Mouse (Mus musculus): ENCODE results near the gene Riiad1. TPM values are rescaled to one million over a fixed set of nuclear protein-coding genes. Genes with fewer than 3 reads are reported as not detected.
A peak's percentile ranks its signal among the peaks of the same experiment; 100 is the strongest.

Riiad1 gene
- polyA plus RNA-seq, 1 experiment from 2014 or later = not detected

GRCm38 (mm10) chr3:94477981-94478422 lies 2.1 kb downstream of the Riiad1 start, which contains the start of gene Celf3:
TSS of gene Celf3 (plus strand) at chr3:94478295.
- TF ChIP-seq EP300 (IDR thresholded peaks at IDR 0.05; ENCODE audit: low read depth) (no peak), CTCF (IDR thresholded peaks at IDR 0.05; ENCODE audit: low read depth) (no peak)
- WGBS (ENCODE audit: insufficient replicate concordance) = 3% methylated on average over 13 of the region's 14 CpGs
- no peak for DNase-seq

GRCm38 (mm10) chr3:94477444-94477843 lies 2.7 kb downstream of the Riiad1 start:
- TF ChIP-seq EP300 (IDR thresholded peaks at IDR 0.05; ENCODE audit: low read depth) = no peak
- TF ChIP-seq CTCF (IDR thresholded peaks at IDR 0.05; ENCODE audit: low read depth) = no peak
- no peak for ATAC-seq
- WGBS (ENCODE audit: insufficient replicate concordance) = 65% methylated on average over 4 of the region's 4 CpGs
- no peak for DNase-seq
- H3K27me3 ChIP-seq (ENCODE audit: insufficient read depth, low read length) = peaks cover 24% of the 10 kb centered on the region
- no peak overlapping the region for H3K4me2 ChIP-seq (ENCODE audit: low read depth, low read length)
- no peak overlapping the region for H3K9ac ChIP-seq (replicated peaks)
- no peak overlapping the region for H3K27ac ChIP-seq (ENCODE audit: low read depth)
- no peaks in the 10 kb centered on the region for H3K36me3 ChIP-seq (replicated peaks; ENCODE audit: insufficient read depth, low read length)
- H3K4me1 ChIP-seq (ENCODE audit: insufficient read depth) = no peaks in the 10 kb centered on the region
- H3K9me3 ChIP-seq (ENCODE audit: low read length) = no peaks in the 10 kb centered on the region
- H3K4me3 ChIP-seq (ENCODE audit: low read depth, low read length) = no peak overlapping the region

More at GRCm38 (mm10) chr3:94477981-94478422, 2.1 kb downstream of the Riiad1 start, which contains the start of gene Celf3:
- H3K4me2 ChIP-seq (ENCODE audit: low read depth, low read length) = no peak within 1 kb of the TSS
- H3K4me1 ChIP-seq (ENCODE audit: insufficient read depth) = no peaks in the 10 kb centered on the region
- peaks cover 24% of the 10 kb centered on the region for H3K27me3 ChIP-seq (ENCODE audit: insufficient read depth, low read length)
- no peak within 1 kb of the TSS for H3K4me3 ChIP-seq (ENCODE audit: low read depth, low read length)
- H3K9ac ChIP-seq (replicated peaks) = no peak within 1 kb of the TSS
- H3K36me3 ChIP-seq (replicated peaks; ENCODE audit: insufficient read depth, low read length) = no peaks in the 10 kb centered on the region
- H3K27ac ChIP-seq (ENCODE audit: low read depth) = no peak within 1 kb of the TSS
- peak; percentile 67 for ATAC-seq
- no peaks in the 10 kb centered on the region for H3K9me3 ChIP-seq (ENCODE audit: low read length)

- ATAC-seq = no peak
- H3K27me3 ChIP-seq (ENCODE audit: insufficient read depth, low read length) = peaks cover 24% of the 10 kb centered on the region
Observed at GRCm38 (mm10) chr3:94476301-94477035, 3.7 kb downstream of the Riiad1 start.

GRCm38 (mm10) chr3:94473567-94474232 lies 6.4 kb downstream of the Riiad1 start:
- no peak overlapping the region for H3K27ac ChIP-seq (ENCODE audit: low read depth)
- no peak overlapping the region for H3K4me3 ChIP-seq (ENCODE audit: low read depth, low read length)
- peaks cover 3% of the 10 kb centered on the region; the same call in 1 of the 2 replicates for H3K27me3 ChIP-seq (ENCODE audit: insufficient read depth, low read length)
- H3K9ac ChIP-seq (replicated peaks) = no peak overlapping the region
- DNase-seq (no peak), ATAC-seq (no peak)
- no peaks in the 10 kb centered on the region for H3K9me3 ChIP-seq (ENCODE audit: low read length)
- no peaks in the 10 kb centered on the region for H3K36me3 ChIP-seq (replicated peaks; ENCODE audit: insufficient read depth, low read length)
- 47% methylated on average over 5 of the region's 5 CpGs for WGBS (ENCODE audit: insufficient replicate concordance)
- TF ChIP-seq EP300 (IDR thresholded peaks at IDR 0.05; ENCODE audit: low read depth) = no peak
- TF ChIP-seq CTCF (IDR thresholded peaks at IDR 0.05; ENCODE audit: low read depth) = no peak
- no peak overlapping the region for H3K4me2 ChIP-seq (ENCODE audit: low read depth, low read length)
- H3K4me1 ChIP-seq (ENCODE audit: insufficient read depth) = no peaks in the 10 kb centered on the region

More at GRCm38 (mm10) chr3:94476301-94477035, 3.7 kb downstream of the Riiad1 start:
- no peaks in the 10 kb centered on the region for H3K4me1 ChIP-seq (ENCODE audit: insufficient read depth)
- TF ChIP-seq CTCF (IDR thresholded peaks at IDR 0.05; ENCODE audit: low read depth) (no peak), EP300 (IDR thresholded peaks at IDR 0.05; ENCODE audit: low read depth) (no peak)
- DNase-seq = no peak
- no peak overlapping the region for H3K27ac ChIP-seq (ENCODE audit: low read depth)
- H3K4me2 ChIP-seq (ENCODE audit: low read depth, low read length) = no peak overlapping the region
- H3K9ac ChIP-seq (replicated peaks) = no peak overlapping the region
- 49% methylated on average over 8 of the region's 8 CpGs for WGBS (ENCODE audit: insufficient replicate concordance)
- no peaks in the 10 kb centered on the region for H3K9me3 ChIP-seq (ENCODE audit: low read length)
- H3K36me3 ChIP-seq (replicated peaks; ENCODE audit: insufficient read depth, low read length) = no peaks in the 10 kb centered on the region
- no peak overlapping the region for H3K4me3 ChIP-seq (ENCODE audit: low read depth, low read length)

GRCm38 (mm10) chr3:94473115-94473505 lies 7.0 kb downstream of the Riiad1 start:
- H3K27me3 ChIP-seq (ENCODE audit: insufficient read depth, low read length) = no peaks in the 10 kb centered on the region

GRCm38 (mm10) chr3:94472447-94473114 lies 7.6 kb downstream of the Riiad1 start:
- no peak overlapping the region for H3K4me3 ChIP-seq (ENCODE audit: low read depth, low read length)
- ATAC-seq (no peak), DNase-seq (peak; percentile 44)
- TF ChIP-seq CTCF (IDR thresholded peaks at IDR 0.05; ENCODE audit: low read depth) = no peak
- no peak for TF ChIP-seq EP300 (IDR thresholded peaks at IDR 0.05; ENCODE audit: low read depth)
- no peak overlapping the region for H3K27ac ChIP-seq (ENCODE audit: low read depth)
- no peaks in the 10 kb centered on the region for H3K36me3 ChIP-seq (replicated peaks; ENCODE audit: insufficient read depth, low read length)
- H3K9me3 ChIP-seq (ENCODE audit: low read length) = no peaks in the 10 kb centered on the region
- H3K4me1 ChIP-seq (ENCODE audit: insufficient read depth) = no peaks in the 10 kb centered on the region
- H3K4me2 ChIP-seq (ENCODE audit: low read depth, low read length) = no peak overlapping the region
- 14% methylated on average over 28 of the region's 28 CpGs for WGBS (ENCODE audit: insufficient replicate concordance)
- H3K27me3 ChIP-seq (ENCODE audit: insufficient read depth, low read length) = no peaks in the 10 kb centered on the region
- H3K9ac ChIP-seq (replicated peaks) = no peak overlapping the region

More at GRCm38 (mm10) chr3:94473115-94473505, 7.0 kb downstream of the Riiad1 start:
- Histone ChIP-seq H3K9ac (replicated peaks) (no peak overlapping the region), H3K4me3 (ENCODE audit: low read depth, low read length) (no peak overlapping the region), H3K4me2 (ENCODE audit: low read depth, low read length) (no peak overlapping the region), H3K36me3 (replicated peaks; ENCODE audit: insufficient read depth, low read length) (no peaks in the 10 kb centered on the region), H3K27ac (ENCODE audit: low read depth) (no peak overlapping the region), H3K4me1 (ENCODE audit: insufficient read depth) (no peaks in the 10 kb centered on the region), H3K9me3 (ENCODE audit: low read length) (no peaks in the 10 kb centered on the region)
- DNase-seq (no peak), ATAC-seq (no peak)
- no peak for TF ChIP-seq CTCF (IDR thresholded peaks at IDR 0.05; ENCODE audit: low read depth)
- TF ChIP-seq EP300 (IDR thresholded peaks at IDR 0.05; ENCODE audit: low read depth) = no peak
- WGBS (ENCODE audit: insufficient replicate concordance) = 63% methylated on average over 10 of the region's 10 CpGs

Measured in liver, postnatal 0 days (tissue).